10 mouse cellular contexts compared by ENCODE assay signal in the genomic region with DNA sequence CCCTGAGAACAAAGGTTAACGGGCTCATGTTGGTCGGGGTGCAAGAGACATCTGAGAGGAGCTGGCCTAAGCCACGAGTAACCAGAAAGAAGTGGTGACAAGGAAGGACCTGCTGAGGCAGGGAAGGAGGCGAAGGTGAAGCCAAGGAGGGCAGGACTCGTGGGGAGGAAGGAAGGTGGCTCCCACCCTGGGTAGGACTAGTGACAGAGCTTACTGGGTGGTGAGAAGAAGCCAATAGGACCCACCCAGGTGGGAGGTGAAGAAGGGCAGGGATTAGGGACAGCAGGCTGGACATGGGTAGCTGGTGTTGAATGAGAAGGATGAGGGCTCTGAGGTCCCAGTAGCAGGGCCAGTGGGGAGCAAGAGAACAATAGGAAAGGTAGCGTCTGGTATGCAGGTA. TPM values are rescaled to one million over a fixed set of nuclear protein-coding genes. Genes with fewer than 3 reads are reported as not detected.
DNase-seq lines count a peak whose midpoint lies in the region; ATAC-seq lines count a peak whose summit lies in the region.
"Had no signal": no experiment of that assay in that cellular context is flagged by ENCODE, and none has a peak within 500 bp of the region (broad histone marks: within the 10 kb centered on the region; RNA-seq: fewer than 3 reads in every experiment).

No protein-coding gene starts in this region.

- WGBS in liver, embryonic 11.5 days = 38% methylated on average over 6 of the region's 6 CpGs
- 26% methylated on average over 6 of the region's 6 CpGs for WGBS in forebrain, embryonic 13.5 days
- 39% methylated on average over 6 of the region's 6 CpGs for WGBS in intestine, embryonic 14.5 days
- 28% methylated on average over 6 of the region's 6 CpGs for WGBS in neural tube, embryonic 12.5 days

- H3K4me3 ChIP-seq in liver, embryonic 11.5 days (ENCODE audit: low read depth, low read length) = no peak overlapping the region
- H3K4me3 ChIP-seq in forebrain, embryonic 13.5 days = peak overlapping the region; percentile 43
- no peak overlapping the region for H3K4me3 ChIP-seq in intestine, embryonic 14.5 days (ENCODE audit: low read depth, low read length)
- peak overlapping the region; percentile 40 for H3K4me3 ChIP-seq in neural tube, embryonic 12.5 days

- H3K4me1 ChIP-seq in liver, embryonic 11.5 days (replicated peaks; ENCODE audit: control insufficient read depth, insufficient read depth, low read length) = peaks cover 66% of the 10 kb centered on the region
- H3K4me1 ChIP-seq in forebrain, embryonic 13.5 days = peaks cover 60% of the 10 kb centered on the region
- H3K4me1 ChIP-seq in intestine, embryonic 14.5 days (replicated peaks; ENCODE audit: control insufficient read depth, insufficient read depth, low read length) = peaks cover 47% of the 10 kb centered on the region
- H3K4me1 ChIP-seq in neural tube, embryonic 12.5 days = peaks cover 59% of the 10 kb centered on the region

- peaks cover 2% of the 10 kb centered on the region; the same call in 1 of the 2 replicates for H3K36me3 ChIP-seq in liver, embryonic 11.5 days (ENCODE audit: control insufficient read depth, insufficient read depth, low read length)
- H3K36me3 ChIP-seq in forebrain, embryonic 13.5 days (ENCODE audit: poor library complexity, severe bottlenecking) = peaks cover 46% of the 10 kb centered on the region
- peaks cover 31% of the 10 kb centered on the region for H3K36me3 ChIP-seq in intestine, embryonic 14.5 days (ENCODE audit: control insufficient read depth, insufficient read depth, low read length)
- H3K36me3 ChIP-seq in neural tube, embryonic 12.5 days = peaks cover 35% of the 10 kb centered on the region

- 0 out of 2 replicates have a peak, but pooled peaks cover 3% of the 10 kb centered on the region for H3K27me3 ChIP-seq in liver, embryonic 11.5 days (replicated peaks; ENCODE audit: control insufficient read depth, insufficient read depth, low read length)
- H3K27me3 ChIP-seq in forebrain, embryonic 13.5 days = no peaks in the 10 kb centered on the region
- H3K27me3 ChIP-seq in intestine, embryonic 14.5 days (replicated peaks; ENCODE audit: control insufficient read depth, insufficient read depth, low read length) = no peaks in the 10 kb centered on the region
- H3K27me3 ChIP-seq in neural tube, embryonic 12.5 days (replicated peaks) = peaks cover 6% of the 10 kb centered on the region; the same call in 1 of the 2 replicates

- ATAC-seq in liver, embryonic 11.5 days (replicated peaks; ENCODE audit: low FRiP score) = no peak
- ATAC-seq in forebrain, embryonic 13.5 days = no peak
- no peak for ATAC-seq in intestine, embryonic 14.5 days (replicated peaks; ENCODE audit: low FRiP score, low TSS enrichment, low read depth)
- no peak for ATAC-seq in neural tube, embryonic 12.5 days (ENCODE audit: low FRiP score, low read depth)

- no peak overlapping the region for H3K27ac ChIP-seq in liver, embryonic 11.5 days (ENCODE audit: low read depth, low read length)
- no peak overlapping the region for H3K27ac ChIP-seq in forebrain, embryonic 13.5 days
- H3K27ac ChIP-seq in intestine, embryonic 14.5 days (ENCODE audit: low read depth) = no peak overlapping the region
- 0 out of 2 replicates have a peak overlapping the region, but pooled peaks have one; percentile 32 for H3K27ac ChIP-seq in neural tube, embryonic 12.5 days

- no peak for DNase-seq in liver, embryonic 11.5 days (ENCODE audit: low spot score)
- DNase-seq in liver = no peak
- no peak for DNase-seq in intestine, embryonic 14.5 days (ENCODE audit: low spot score)
- DNase-seq in gastrocnemius, postnatal 36 days = no peak
- no peak for DNase-seq in adrenal gland, postnatal 4 days (ENCODE audit: low spot score in 2 of 2)
- DNase-seq in cerebellum, adult 11 months = no peak
- DNase-seq: right cerebral cortex, postnatal 14 days; thymus, postnatal 36 days had no signal

- no peak overlapping the region for H3K9ac ChIP-seq in liver, embryonic 11.5 days (ENCODE audit: low read depth, low read length)
- peak overlapping the region; percentile 71 for H3K9ac ChIP-seq in forebrain, embryonic 13.5 days
- no peak overlapping the region for H3K9ac ChIP-seq in intestine, embryonic 14.5 days (ENCODE audit: low read length)
- H3K9ac ChIP-seq in neural tube, embryonic 12.5 days = peak overlapping the region; percentile 65

- H3K9me3 ChIP-seq in liver, embryonic 11.5 days (ENCODE audit: control insufficient read depth, low read length) = no peaks in the 10 kb centered on the region
- H3K9me3 ChIP-seq in forebrain, embryonic 13.5 days (replicated peaks) = no peaks in the 10 kb centered on the region
- H3K9me3 ChIP-seq in intestine, embryonic 14.5 days (ENCODE audit: control insufficient read depth, low read length) = no peaks in the 10 kb centered on the region
- H3K9me3 ChIP-seq in neural tube, embryonic 12.5 days = no peaks in the 10 kb centered on the region

- peak overlapping the region; percentile 67 for H3K4me2 ChIP-seq in liver, embryonic 11.5 days
- H3K4me2 ChIP-seq in forebrain, embryonic 13.5 days = peak overlapping the region; percentile 93
- peak overlapping the region; percentile 34 for H3K4me2 ChIP-seq in intestine, embryonic 14.5 days (ENCODE audit: low read length)
- peak overlapping the region; percentile 100 for H3K4me2 ChIP-seq in neural tube, embryonic 12.5 days (replicated peaks)

- intact Hi-C loops in gastrocnemius, postnatal 36 days (cut with DNase I) = no loop called here

RNA-seq across cellular contexts. Expression of a gene that starts 12.1 kb away (rescaled TPM):
- polyA plus RNA-seq in liver, embryonic 11.5 days (2014; fragmentation: Nextera tagmentation; extraction: Ambion mirVana) = 1.4 and 1.6 TPM in 2 replicates
- polyA plus RNA-seq in forebrain, embryonic 13.5 days (2015; fragmentation: Nextera tagmentation; extraction: Ambion mirVana) = 5.9 TPM in 2 replicates
- 2.2 and 2.4 TPM in 2 replicates for polyA plus RNA-seq in intestine, embryonic 14.5 days (2014; fragmentation: Nextera tagmentation; extraction: Ambion mirVana)
- polyA plus RNA-seq in neural tube, embryonic 12.5 days (2016; fragmentation: Nextera tagmentation; extraction: Ambion mirVana) = 2.6 and 3.5 TPM in 2 replicates
- 1 to 10 TPM; 3.4 to 3.5 TPM for total RNA-seq in gastrocnemius, postnatal 36 days (2021)
- total RNA-seq in adrenal gland, postnatal 4 days (2021) = 10 to 100 TPM; 29.7 to 37.1 TPM

RNA-seq across cellular contexts. Expression of a gene that starts 13.8 kb away (rescaled TPM):
- polyA plus RNA-seq in liver, embryonic 11.5 days (2014; fragmentation: Nextera tagmentation; extraction: Ambion mirVana) = 159 and 171 TPM in 2 replicates
- 171 and 172 TPM in 2 replicates for polyA plus RNA-seq in forebrain, embryonic 13.5 days (2015; fragmentation: Nextera tagmentation; extraction: Ambion mirVana)
- polyA plus RNA-seq in intestine, embryonic 14.5 days (2014; fragmentation: Nextera tagmentation; extraction: Ambion mirVana) = 195 and 197 TPM in 2 replicates
- 151 and 153 TPM in 2 replicates for polyA plus RNA-seq in neural tube, embryonic 12.5 days (2016; fragmentation: Nextera tagmentation; extraction: Ambion mirVana)
- total RNA-seq in gastrocnemius, postnatal 36 days (2021) = 10 to 100 TPM; 82.8 to 91.1 TPM
- 100 to 1,000 TPM; 127 to 132 TPM for total RNA-seq in adrenal gland, postnatal 4 days (2021)

RNA-seq across cellular contexts. Expression of a gene that starts 19.8 kb away (rescaled TPM):
- polyA plus RNA-seq in liver, embryonic 11.5 days (2014; fragmentation: Nextera tagmentation; extraction: Ambion mirVana) = 9.7 and 9.9 TPM in 2 replicates
- polyA plus RNA-seq in forebrain, embryonic 13.5 days (2015; fragmentation: Nextera tagmentation; extraction: Ambion mirVana) = 17.4 and 17.7 TPM in 2 replicates
- 9.8 and 12.8 TPM in 2 replicates for polyA plus RNA-seq in intestine, embryonic 14.5 days (2014; fragmentation: Nextera tagmentation; extraction: Ambion mirVana)
- 17.6 and 19.4 TPM in 2 replicates for polyA plus RNA-seq in neural tube, embryonic 12.5 days (2016; fragmentation: Nextera tagmentation; extraction: Ambion mirVana)
- total RNA-seq in gastrocnemius, postnatal 36 days (2021) = under 1 TPM in 1 of 2 experiments, not detected in 1; 0.94 TPM
- 1 to 10 TPM; 8.0 to 9.6 TPM for total RNA-seq in adrenal gland, postnatal 4 days (2021)

RNA-seq across cellular contexts. Expression of a gene that starts 20.3 kb away (rescaled TPM):
- polyA plus RNA-seq in liver, embryonic 11.5 days (2014; fragmentation: Nextera tagmentation; extraction: Ambion mirVana) = 3.2 and 3.4 TPM in 2 replicates
- 8.8 and 9.5 TPM in 2 replicates for polyA plus RNA-seq in forebrain, embryonic 13.5 days (2015; fragmentation: Nextera tagmentation; extraction: Ambion mirVana)
- 6.0 and 6.4 TPM in 2 replicates for polyA plus RNA-seq in intestine, embryonic 14.5 days (2014; fragmentation: Nextera tagmentation; extraction: Ambion mirVana)
- polyA plus RNA-seq in neural tube, embryonic 12.5 days (2016; fragmentation: Nextera tagmentation; extraction: Ambion mirVana) = 14.5 and 15.9 TPM in 2 replicates
- total RNA-seq in gastrocnemius, postnatal 36 days (2021) = 1 to 10 TPM; 5.8 to 6.3 TPM
- 10 to 100 TPM; 32.0 to 33.4 TPM for total RNA-seq in adrenal gland, postnatal 4 days (2021)

RNA-seq across cellular contexts. Expression of a gene that starts 36.3 kb away (rescaled TPM):
- 8.6 and 8.7 TPM in 2 replicates for polyA plus RNA-seq in liver, embryonic 11.5 days (2014; fragmentation: Nextera tagmentation; extraction: Ambion mirVana)
- 8.9 and 9.2 TPM in 2 replicates for polyA plus RNA-seq in forebrain, embryonic 13.5 days (2015; fragmentation: Nextera tagmentation; extraction: Ambion mirVana)
- 5.2 and 8.1 TPM in 2 replicates for polyA plus RNA-seq in intestine, embryonic 14.5 days (2014; fragmentation: Nextera tagmentation; extraction: Ambion mirVana)
- 6.0 and 7.0 TPM in 2 replicates for polyA plus RNA-seq in neural tube, embryonic 12.5 days (2016; fragmentation: Nextera tagmentation; extraction: Ambion mirVana)
- under 1 TPM; 0.49 to 0.64 TPM for total RNA-seq in gastrocnemius, postnatal 36 days (2021)
- 10 to 100 TPM; 11.8 to 12.2 TPM for total RNA-seq in adrenal gland, postnatal 4 days (2021)

Comparison
In these comparisons a context has a peak if more than half of its experiments do, and no peak if none do; other contexts are left out.
1. H3K4me2 ChIP-seq: peak in every context shown above with its lines; median percentile 100 in neural tube, embryonic 12.5 days; 93 in forebrain, embryonic 13.5 days; 67 in liver, embryonic 11.5 days; 34 in intestine, embryonic 14.5 days.
2. H3K4me3 ChIP-seq: peak in forebrain, embryonic 13.5 days (single experiment) and neural tube, embryonic 12.5 days (single experiment); none in liver, embryonic 11.5 days (single experiment) and intestine, embryonic 14.5 days (single experiment).
3. H3K9ac ChIP-seq: peak in forebrain, embryonic 13.5 days (single experiment) and neural tube, embryonic 12.5 days (single experiment); none in liver, embryonic 11.5 days (single experiment) and intestine, embryonic 14.5 days (single experiment).